Mouse (Mus musculus) adrenal gland, adult 2 months (tissue): ENCODE measurements around the gene Foxo6. TPM values are rescaled to one million over a fixed set of nuclear protein-coding genes. Genes with fewer than 3 reads are reported as not detected.

Experiments
- DNase-seq: peaks from one replicate; pipeline ENCODE4 v3.0.0; 2021
- polyA plus RNA-seq: library from polyadenylated mRNA; depleted of rRNA; stranded (reverse); fragments of >200 nt; gene quantifications from 2 replicates; pipeline ENCODE4 v1.2.3, GENCODE M21; 2012
- total RNA-seq, 2 experiments: library from RNA; stranded (reverse); gene quantifications; 2 replicates each; pipeline ENCODE4 v1.2.3; 2021

The Foxo6 gene
- total and polyA plus RNA-seq, 3 experiments = 0.58 to 2.8 (median 2.2) TPM

DNA sequence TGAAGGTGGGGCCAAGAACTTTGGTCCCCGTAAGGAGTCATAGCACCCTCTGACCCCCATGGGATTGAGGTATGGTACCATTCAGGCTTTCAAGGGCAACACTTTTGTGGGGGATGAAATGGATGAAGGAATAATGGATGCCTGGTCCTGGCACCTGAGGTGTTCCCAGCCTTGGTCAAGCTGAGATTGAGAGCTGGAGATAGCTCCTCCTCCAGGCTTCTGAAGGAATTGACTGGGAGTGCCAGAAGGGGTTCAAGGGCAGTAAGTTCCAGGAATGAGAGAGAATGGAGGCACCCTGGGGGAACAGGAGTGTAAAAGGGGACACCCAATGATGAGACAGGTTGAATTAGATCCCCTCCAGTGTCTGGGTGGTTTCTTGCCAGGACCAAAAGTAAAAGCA is 3.0 kb downstream of the Foxo6 start:
- no peak for DNase-seq

DNA sequence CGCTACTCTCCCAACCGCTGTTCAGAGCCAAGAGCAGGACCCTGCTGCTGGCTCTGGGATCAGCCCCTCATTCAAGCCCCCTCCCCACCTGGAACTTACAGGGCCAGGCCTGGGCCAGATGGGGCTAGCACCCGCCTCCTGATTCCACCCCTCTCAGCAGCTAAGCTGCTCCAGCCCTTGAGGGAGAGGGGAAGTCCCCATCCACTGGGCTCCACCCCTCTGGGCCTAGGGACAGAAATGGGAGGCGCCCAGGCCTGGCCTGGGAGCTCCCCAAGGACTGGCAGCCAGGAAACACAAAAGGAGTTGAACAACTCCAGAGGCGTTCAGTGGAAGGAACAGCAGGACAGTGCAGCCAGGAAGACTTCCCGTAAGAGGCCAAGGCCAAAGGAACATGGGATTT is 4.0 kb downstream of the Foxo6 start:
- peak; percentile 93 for DNase-seq

DNA sequence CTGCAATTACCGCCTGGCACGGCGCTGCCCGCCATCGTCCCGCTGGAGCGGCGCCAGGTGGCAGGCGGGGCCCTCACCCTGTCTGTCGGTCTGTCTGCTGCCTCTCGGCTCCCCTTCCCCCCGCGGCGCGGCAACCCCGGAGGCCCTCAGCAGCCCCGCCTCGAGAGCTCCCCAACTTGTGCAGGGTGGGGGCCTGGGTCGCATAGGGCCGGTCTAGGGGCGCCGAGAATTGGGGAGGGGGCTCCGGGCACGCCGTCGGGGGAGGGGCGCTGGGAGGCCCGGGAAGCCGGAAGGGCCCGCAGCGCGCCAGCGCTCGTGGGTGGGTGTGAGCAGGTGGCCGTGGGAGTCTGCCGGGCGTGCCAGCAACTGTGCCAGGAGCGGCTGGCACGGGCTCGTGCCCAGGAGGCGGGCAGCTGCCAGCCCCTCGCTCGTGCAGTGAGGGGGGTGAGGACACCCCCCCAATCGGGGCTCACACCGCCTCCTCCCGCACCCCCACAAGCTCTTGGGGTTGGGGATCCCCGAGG is 4.5 kb downstream of the Foxo6 start:
- peak; percentile 62 for DNase-seq

DNA sequence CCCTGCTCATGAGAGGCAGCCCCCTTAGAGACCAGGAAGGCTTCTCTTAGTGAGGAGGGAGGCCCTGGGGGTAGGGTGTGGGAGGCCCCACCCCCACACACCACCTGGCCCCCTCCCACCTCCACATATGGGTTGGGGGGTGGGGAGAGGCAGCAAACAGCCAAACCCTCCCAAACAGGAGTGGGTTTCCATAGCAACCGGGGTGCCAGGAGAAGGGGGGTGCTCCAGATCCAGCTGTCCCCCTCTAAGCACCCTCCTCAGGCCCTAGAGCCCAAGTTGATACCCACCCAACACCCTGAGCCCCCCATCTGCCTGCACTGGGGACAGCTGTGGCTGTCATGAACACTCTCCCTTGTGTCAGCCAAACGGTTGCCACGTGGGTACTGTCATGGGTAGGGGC is 6.1 kb downstream of the Foxo6 start:
- no peak for DNase-seq

DNA sequence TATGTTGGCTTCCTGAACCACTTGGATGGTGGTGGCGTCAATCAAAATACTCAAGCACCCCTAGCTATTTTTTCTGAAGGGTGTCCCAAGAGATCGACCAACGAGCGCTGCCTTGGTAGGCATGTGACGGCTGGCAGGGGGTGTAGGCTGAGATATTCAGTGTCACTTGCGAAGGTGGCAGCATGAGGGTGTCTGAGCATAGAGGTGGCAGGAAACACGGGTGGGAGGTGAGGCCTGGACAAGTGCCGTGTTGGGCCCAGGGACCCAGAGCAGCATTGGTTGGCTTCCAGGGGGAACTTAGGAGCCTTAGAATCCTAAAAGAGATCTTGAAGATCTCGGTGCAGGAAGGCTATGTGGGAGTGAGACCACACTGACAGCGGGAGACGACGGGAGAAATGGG is 6.7 kb downstream of the Foxo6 start:
- DNase-seq = no peak

DNA sequence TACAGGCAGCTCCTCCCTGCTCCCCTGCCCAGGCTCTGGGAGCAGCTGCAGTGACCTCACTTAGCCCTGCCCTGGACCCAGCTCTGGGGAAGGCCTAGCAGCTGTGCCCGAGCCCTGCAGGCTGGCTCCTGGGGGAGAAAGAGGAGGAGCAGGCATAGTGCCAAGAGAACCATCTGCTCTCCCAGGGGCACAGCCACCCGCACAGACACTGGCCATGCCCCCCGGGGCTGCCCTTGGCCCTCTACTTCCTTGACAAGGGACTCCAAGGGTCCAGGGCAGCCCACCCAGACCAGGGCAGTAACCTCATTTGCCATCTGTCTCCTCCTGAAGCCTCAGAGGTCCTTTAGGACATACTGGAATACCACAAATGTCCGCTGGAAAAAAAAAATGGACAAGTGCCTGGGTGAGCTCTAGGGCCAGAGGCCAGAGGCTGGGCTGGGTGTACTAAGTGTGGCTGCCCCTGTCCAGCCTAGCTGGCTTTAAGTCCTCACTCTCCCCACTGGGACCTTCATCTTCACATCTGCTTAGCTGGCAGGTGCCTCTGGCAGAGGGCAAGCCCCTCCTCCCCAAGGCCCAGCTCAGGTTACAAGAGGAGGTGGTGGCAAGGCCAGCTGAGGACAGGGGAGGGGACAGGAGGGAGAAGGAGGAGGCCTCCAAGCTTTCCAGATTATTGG is 9.8 kb downstream of the Foxo6 start:
- DNase-seq = peak; percentile 37

DNA sequence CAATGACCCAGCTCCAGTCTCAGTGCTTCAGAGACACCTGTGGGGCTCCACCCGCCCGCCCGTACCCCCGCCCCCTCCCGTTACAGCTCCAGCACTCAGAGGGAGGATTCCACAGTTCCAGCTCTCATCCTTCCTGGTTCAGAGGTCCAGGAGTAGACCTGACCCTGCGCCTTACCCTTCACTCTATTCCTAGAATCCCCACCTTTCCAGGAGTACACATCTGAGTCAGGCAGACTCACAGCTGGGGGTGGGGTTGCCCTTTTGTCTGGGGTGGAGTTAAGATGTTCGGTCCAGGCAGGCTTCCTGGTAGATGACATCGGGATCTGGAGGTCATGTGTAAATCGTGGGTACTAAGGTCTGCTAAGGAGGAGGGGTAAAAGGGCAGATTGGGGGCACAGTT is 11.7 kb downstream of the Foxo6 start:
- no peak for DNase-seq

DNA sequence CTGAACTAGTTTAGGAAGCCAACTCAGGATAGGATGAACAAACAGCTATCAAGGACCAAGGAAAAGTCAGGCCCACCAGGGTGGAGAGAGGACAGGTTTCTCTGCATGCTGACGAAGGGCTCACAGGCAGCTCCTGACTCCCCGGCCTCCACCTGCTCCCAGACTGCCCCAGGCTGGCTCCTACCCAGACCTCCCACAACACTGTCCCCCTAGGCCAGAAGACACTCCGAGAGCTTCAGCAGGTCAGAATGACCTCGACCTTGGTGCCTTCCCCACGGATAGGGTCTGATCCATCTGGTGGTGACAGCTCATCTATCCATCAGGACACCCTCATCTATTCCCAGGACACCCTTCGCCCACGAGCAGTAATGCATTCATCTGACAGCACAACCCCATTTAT is 13.6 kb downstream of the Foxo6 start:
- no peak for DNase-seq

DNA sequence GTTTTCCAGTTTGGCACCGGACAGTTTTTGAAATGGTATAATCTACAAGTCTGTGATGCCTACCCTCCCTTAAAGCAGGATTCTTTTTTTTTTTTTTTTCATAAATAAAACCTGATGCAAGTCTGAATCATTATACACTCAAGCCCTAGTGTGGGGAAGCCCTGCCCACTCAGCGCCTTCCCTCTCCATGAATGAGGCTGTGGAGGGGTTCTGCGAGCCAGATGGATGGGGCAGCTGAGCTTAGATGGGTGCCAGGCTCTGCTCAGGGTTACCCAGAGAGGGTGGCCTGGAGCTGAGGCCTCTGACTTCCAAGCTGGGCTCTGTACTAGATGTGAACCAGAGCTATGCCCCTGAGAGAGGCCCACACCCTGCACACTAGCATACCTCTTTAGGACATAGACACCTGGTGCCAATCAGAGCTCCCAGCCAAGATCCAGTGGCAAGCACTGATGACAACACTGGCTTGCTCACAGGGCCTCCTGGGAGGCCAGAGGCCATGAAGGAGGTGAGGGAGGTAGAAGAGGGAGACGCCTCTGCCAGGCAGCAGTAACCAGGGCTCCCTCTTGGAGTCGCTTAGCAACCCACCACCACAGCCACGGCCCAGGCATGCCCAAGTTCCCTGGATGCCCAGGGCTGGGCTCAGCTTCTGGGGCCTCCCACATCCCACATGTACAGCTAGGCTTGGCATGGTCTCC is 15.1 kb downstream of the Foxo6 start:
- no peak for DNase-seq

DNA sequence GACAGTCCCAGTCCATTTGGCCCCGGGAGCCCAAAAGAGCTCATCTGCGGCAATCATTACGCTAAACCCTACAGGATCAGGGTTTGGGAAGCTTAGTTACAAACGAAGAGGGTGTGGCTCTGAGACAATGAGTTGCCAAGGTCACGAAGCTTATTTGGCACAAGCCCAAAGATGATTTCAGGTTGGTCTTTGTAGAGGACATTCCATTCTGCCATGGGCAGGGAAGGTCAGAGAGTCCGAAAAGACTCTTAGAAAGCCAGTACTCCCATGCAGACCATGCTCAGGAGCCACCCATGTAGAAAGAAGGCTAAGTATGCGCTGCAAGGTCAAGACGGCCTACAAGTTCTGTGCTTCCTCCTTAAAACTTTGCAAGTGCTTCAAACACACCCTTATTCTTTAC is 15.9 kb downstream of the Foxo6 start:
- DNase-seq = no peak

DNA sequence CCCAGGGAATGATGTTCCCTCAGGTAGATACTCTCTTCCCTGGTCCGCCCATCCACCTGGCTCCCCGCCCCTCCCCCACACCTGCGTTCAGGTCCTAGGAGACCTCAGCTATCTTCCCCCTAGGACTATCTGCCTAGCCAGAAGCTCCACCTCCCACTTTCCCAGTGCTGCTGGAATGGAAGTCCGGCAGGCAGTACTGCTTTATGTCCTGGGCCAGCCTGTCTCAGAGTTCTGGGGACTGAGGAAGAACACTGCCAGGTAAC is 16.3 kb downstream of the Foxo6 start:
- DNase-seq = no peak

DNA sequence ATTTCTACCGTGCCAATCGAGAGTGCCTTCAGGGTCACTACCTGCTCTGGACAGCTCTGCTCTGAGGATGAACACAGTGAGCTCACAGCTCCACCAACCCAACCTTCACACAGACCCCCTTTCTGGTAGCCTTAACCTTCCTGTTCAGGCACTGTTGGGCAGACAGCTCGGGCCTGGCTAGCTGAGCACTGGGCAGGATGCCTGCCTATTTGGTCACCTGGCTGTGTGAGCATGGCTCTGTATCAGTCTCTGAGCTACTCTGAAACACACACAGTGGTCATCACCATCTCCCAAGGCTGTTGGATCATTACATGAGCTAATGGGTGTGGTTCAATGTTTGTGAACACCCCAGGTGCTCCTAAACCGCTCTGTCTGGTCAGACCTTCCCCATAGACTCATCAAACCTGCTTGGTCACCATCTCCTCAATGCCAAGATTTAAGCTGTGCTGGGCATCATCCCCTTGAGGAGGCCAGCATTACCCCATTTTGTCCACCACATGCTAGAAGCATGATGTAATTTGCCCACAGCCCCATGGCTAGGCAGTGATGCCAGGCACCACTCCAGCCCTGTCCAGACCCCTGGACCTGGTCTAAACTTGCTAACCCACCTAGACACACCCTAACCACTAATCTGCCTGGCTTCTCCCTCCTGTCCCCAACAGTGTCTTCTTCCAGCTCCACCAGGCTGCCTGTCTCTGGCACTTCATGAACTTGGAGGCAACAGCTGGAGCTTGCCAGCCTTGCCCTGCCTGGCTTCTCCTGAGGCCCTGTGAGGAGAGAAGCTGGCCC is 16.8 kb downstream of the Foxo6 start:
- DNase-seq = no peak

DNA sequence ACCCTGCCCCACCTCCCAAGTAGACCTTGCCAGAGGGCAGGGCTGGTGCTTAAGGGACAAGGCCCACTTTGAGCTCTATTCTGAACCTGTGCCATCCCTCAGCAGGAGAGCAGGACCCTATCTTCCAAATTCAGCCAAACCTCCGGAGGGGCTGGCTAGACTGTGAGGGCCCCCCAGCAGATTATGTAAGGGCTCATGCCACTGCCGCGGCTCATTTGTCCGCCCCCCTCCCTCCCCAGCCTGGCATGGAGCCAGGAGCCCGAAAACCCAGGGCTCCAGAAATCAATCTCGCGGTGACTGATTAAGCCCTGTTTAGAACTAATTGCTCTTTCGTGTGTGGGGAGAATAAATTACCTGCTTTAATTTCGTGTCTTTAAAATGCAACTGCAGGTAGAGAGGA is 17.7 kb downstream of the Foxo6 start:
- peak; percentile 1 for DNase-seq

DNA sequence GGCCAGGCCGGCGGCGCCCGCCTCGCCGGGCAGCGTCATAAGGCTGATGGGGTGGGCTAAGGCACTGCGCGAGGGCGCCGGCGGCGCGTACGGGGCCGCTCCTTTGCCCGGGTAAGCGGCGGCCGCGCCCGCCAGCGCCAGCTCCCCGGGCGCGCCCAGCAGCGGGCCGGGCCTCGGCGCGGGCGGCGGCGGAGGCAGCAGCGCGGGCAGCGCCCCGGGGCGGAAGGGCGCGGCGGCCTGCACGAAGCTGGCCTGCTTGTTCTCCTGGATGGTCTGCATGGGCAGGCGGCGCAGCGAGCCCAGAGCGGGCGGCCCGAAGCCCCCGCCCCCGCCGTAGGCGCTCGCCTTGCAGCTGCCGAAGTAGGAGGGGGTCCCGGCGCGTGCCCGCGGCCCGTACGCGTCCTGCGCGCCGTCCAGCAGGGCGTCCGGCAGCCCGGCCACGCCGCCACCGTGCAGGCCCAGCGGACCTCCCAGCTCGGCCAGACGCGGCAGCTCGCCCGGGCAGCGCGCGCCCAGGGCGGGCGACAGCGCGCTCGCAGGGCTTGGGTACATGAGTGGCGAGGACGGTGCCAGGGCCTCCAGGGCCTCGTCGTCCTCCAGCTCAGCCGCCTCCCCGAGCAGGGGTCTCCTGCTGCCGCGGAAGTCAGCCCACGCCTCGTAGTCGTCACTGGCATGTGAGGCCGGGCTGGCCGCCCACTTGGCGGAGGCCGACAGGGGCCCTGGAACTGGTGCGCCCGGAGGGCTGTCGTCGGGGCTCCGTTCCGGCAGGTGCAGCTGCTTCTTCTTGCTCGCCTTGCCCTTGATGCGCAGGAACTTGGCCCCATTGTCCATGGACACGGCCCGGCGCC is 18.7 kb downstream of the Foxo6 start:
- DNase-seq = peak; percentile 45

DNA sequence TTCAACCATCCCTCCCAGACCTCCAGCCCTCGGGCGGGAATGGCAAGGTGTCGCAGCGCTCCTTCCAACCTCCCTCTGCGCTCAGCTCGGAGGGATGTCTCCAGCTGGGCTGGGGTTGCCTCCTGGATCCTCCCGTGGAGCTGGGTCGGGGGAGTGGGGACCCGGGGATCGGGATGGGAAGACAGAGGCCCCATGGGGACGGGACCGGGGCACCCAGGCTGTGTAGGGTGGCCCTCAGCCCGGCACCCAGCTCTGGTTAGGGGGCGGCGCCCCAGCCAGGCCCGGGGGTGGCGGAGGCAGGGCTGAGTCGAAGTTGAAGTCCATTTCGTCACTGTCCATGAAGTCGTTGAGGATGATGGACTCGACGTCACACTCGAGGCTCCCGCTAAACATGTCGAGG is 19.5 kb downstream of the Foxo6 start:
- DNase-seq = no peak

DNA sequence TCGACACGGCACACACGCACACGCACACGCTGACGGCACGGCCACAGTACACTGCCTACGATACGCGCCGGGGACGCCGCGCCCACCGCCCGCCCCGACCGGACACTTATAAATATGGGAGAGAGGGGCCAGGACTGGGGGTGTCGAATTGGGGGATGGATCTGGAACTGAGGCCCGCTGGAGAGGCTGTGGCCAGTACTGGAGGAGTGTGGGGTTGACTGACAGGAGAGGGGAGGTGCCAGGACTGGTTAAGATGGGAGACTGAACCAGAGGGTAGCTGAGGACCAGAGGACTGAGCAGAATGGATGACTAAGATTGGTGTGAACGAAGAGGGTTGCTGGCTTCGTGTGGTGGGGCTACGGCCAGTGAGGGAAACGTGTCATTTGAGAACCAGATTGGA is 20.0 kb downstream of the Foxo6 start:
- no peak for DNase-seq

DNA sequence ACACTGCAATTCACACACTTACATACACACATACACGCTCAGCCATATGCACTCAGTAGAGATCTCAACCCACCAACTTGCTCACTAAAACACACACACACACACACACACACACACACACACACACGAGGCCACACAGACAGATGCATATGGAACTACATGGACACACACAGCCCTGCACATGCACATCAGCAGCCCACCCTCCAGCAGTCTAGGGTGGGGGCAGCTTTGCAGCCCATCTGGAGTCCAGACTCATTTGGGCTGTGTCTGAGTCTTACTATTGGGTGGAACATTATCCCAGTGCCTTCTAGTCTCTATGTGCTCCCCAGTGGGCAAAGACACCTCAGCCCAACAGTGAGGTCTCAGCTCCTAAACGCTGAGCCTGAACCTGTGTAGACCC is 23.0 kb downstream of the Foxo6 start:
- DNase-seq = no peak

DNA sequence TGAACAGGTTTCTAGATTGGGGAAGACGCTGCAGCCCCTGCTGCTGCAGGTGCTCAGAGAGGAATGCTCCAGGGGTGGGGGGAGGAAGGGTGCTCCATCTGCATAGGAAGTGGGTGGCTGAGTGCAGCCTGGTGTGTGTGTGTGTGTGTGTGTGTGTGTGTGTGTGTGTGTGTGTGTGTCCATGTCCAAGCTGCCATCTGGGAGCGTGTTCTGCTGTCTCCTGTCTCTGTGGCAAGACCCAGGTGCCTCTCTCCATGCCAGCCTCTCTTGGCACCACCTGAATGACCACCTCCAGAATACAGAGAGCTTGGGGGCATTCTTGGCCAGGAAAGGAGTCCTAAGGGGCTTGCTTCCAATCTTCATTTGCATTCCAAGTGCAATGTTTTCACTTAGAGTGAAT is 24.4 kb downstream of the Foxo6 start:
- no peak for DNase-seq

DNA sequence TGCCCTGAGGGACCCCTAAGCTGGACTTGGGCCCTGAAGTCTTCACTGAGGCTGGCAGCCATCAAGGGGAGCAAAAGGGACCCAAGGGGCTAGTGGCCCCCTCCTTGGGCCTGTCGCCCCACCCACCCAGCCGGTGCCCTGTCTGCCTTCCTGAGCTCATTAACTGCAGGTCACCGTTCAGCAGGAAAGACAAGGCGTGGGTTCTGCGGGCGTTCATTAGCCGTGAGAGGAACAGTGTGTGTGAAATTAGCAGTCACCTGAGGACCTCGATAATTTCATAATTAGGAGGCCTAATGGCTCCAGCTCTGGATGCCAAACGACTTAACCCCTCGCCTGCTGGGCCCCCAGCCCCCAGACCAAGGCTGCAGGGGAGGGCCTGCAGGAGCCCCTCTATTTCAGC is 24.9 kb downstream of the Foxo6 start:
- DNase-seq = no peak

DNA sequence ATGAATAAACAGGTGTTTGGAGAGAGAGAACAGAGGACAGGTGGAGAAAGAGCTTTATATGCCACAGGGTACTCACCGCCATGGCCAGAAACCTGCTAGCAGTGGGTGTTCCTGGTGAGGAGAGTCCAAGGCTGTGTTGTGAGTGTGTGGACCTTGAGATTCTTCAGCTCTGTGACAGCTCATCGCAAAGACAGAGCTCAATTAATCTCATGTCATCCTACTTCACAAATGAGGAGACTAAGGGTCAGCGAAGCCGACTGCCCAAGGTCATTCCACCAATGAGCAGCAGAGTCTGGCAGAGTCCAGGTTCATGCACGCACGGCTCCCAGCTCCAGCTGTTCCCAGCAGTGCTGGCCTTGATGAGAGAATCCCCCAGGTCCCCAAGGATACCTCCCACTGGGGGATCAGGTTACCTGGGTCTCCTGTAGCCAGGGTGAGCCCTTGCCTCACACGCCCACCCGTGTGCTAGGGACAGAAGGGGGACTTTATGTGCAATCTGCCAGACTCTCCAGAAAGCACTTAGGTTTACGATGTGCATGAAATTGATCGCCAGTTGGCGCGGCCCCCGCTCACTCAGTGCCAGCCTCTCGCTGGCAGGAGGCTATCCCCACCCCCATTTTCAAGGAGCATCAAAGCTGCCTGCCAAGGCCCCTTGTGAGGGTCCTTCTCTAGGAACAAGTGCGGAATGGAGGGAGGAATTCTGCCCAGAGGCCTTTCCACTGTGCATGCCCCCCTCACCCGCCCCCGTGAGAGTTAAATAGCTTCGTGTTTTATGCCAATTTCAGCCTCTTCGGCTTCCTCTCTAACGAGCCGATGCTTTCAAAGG is 27.6 kb downstream of the Foxo6 start:
- peak; percentile 76 for DNase-seq

DNA sequence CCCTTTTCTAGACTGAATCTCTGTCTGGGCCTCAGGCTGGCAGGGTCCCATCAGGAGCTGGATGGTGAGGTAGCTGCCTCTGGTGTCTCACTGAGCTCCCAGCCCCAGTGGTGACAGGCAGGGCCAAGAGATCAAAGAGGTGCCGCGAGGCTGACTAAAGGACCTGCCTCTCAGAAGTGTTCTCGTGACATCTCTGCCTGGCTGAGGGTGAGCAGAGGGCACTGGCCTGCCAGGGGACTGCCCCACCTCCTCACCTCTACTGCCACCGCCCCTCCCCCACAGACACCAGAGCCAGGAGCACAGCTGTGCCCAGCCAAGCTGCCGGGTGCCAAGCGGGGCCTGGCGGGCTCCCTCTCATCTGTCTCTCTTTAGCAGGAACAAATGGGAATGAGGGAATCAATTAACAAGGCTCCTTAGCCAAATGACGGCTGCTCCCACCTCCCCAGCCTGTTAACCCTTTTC is 38.3 kb downstream of the Foxo6 start:
- DNase-seq = peak; percentile 78
